Mouse (Mus musculus) neural tube, embryonic 15.5 days (tissue): ENCODE results near the gene Gm4952. TPM values are rescaled to one million over a fixed set of nuclear protein-coding genes. Genes with fewer than 3 reads are reported as not detected.

ENCODE experiments used
- ATAC-seq: fragments of 200-750 bp; cut with Nextera tagmentation; 2 replicates; pipeline ENCODE4 v1.8.0; 2017; ENCODE audit warnings: mild to moderate bottlenecking, moderate TSS enrichment, moderate library complexity; ENCODE audit not compliant: low FRiP score
- H3K27ac ChIP-seq: fragments of 300-500 bp; sonication (generic); replicated peaks from 2 replicates; pipeline ENCODE4 v1.5.1; 2015; ENCODE audit warnings: mild to moderate bottlenecking, inconsistent platforms
- H3K27me3 ChIP-seq: fragments of 300-500 bp; sonication (generic); replicated peaks from 2 replicates; pipeline ENCODE4 v1.6.1; 2015; ENCODE audit warnings: inconsistent platforms
- H3K36me3 ChIP-seq: fragments of 300-500 bp; sonication (generic); 2 replicates; pipeline ENCODE4 v1.6.1; 2015; ENCODE audit warnings: inconsistent platforms
- H3K4me1 ChIP-seq: fragments of 300-500 bp; sonication (generic); 2 replicates; pipeline ENCODE4 v1.6.1; 2015; ENCODE audit warnings: inconsistent platforms
- H3K4me2 ChIP-seq: fragments of 300-500 bp; sonication (generic); 2 replicates; pipeline ENCODE4 v1.6.1; 2015; ENCODE audit warnings: inconsistent platforms, mild to moderate bottlenecking, moderate library complexity
- H3K4me3 ChIP-seq: fragments of 300-500 bp; sonication (generic); replicated peaks from 2 replicates; pipeline ENCODE4 v1.5.1; 2015; ENCODE audit warnings: mild to moderate bottlenecking, inconsistent platforms
- H3K9ac ChIP-seq: fragments of 300-500 bp; sonication (generic); replicated peaks from 2 replicates; pipeline ENCODE4 v1.6.1; 2015; ENCODE audit warnings: mild to moderate bottlenecking, inconsistent platforms
- H3K9me3 ChIP-seq: fragments of 300-500 bp; sonication (generic); replicated peaks from 2 replicates; pipeline ENCODE4 v1.6.1; 2016; ENCODE audit warnings: inconsistent platforms
- WGBS: fragments of 180-500 bp; shearing (Covaris S2); methylation state at CpG from one replicate; pipeline ENCODE4 v1.1.7; 2015; ENCODE audit warnings: mixed read lengths; 5-methylcytosine and 5-hydroxymethylcytosine counted together
- polyA plus RNA-seq: library from polyadenylated mRNA; unstranded; fragments of >200 nt; fragmentation: Nextera tagmentation; extraction: Ambion mirVana; gene quantifications from 2 replicates; pipeline ENCODE4 v1.2.1, GENCODE M21; 2015

Gene Gm4952
- polyA plus RNA-seq, 1 experiment from 2014 or later, result 0.13 TPM

GRCm38 (mm10) chr19:12575107-12575506, 24.7 kb upstream of the Gm4952 start:
- peaks cover 8% of the 10 kb centered on the region for H3K4me1 ChIP-seq
- ATAC-seq, result no peak
- H3K9ac ChIP-seq, result no peak overlapping the region
- no peaks in the 10 kb centered on the region for H3K9me3 ChIP-seq
- no peak overlapping the region for H3K4me3 ChIP-seq
- WGBS, result 89% methylated on average over 7 of the region's 7 CpGs
- H3K27ac ChIP-seq, result no peak overlapping the region
- no peak overlapping the region for H3K4me2 ChIP-seq
- no peaks in the 10 kb centered on the region for H3K27me3 ChIP-seq
- H3K36me3 ChIP-seq, result no peaks in the 10 kb centered on the region

GRCm38 (mm10) chr19:12575514-12575913, 24.3 kb upstream of the Gm4952 start:
- Histone ChIP-seq H3K4me2 (no peak overlapping the region), H3K27ac (no peak overlapping the region), H3K9me3 (no peaks in the 10 kb centered on the region), H3K27me3 (no peaks in the 10 kb centered on the region), H3K36me3 (no peaks in the 10 kb centered on the region), H3K4me1 (peaks cover 8% of the 10 kb centered on the region), H3K4me3 (no peak overlapping the region), H3K9ac (no peak overlapping the region)
- WGBS, result 95% methylated on average over 2 of the region's 2 CpGs
- ATAC-seq, result no peak

GRCm38 (mm10) chr19:12576639-12577038, 23.1 kb upstream of the Gm4952 start:
- no peak for ATAC-seq
- H3K27ac ChIP-seq, result no peak overlapping the region
- H3K9me3 ChIP-seq, result no peaks in the 10 kb centered on the region
- no peaks in the 10 kb centered on the region for H3K36me3 ChIP-seq
- peaks cover 8% of the 10 kb centered on the region for H3K4me1 ChIP-seq
- no peak overlapping the region for H3K4me3 ChIP-seq
- H3K27me3 ChIP-seq, result no peaks in the 10 kb centered on the region
- 87% methylated on average over 2 of the region's 2 CpGs for WGBS
- no peak overlapping the region for H3K9ac ChIP-seq
- H3K4me2 ChIP-seq, result no peak overlapping the region

- H3K9ac ChIP-seq, result no peak overlapping the region
- no peak overlapping the region for H3K4me2 ChIP-seq
- no peak overlapping the region for H3K4me3 ChIP-seq
- no peaks in the 10 kb centered on the region for H3K27me3 ChIP-seq
- 85% methylated on average over 4 of the region's 4 CpGs for WGBS
- H3K9me3 ChIP-seq, result no peaks in the 10 kb centered on the region
- no peak overlapping the region for H3K27ac ChIP-seq
- H3K36me3 ChIP-seq, result no peaks in the 10 kb centered on the region
- no peaks in the 10 kb centered on the region for H3K4me1 ChIP-seq
- ATAC-seq, result no peak
Measured at GRCm38 (mm10) chr19:12585310-12585709, 14.5 kb upstream of the Gm4952 start.

GRCm38 (mm10) chr19:12591908-12592307, 7.9 kb upstream of the Gm4952 start:
- Histone ChIP-seq H3K9me3 (no peaks in the 10 kb centered on the region), H3K4me3 (no peak overlapping the region), H3K4me2 (no peak overlapping the region), H3K36me3 (no peaks in the 10 kb centered on the region), H3K4me1 (peaks cover 7% of the 10 kb centered on the region), H3K27me3 (no peaks in the 10 kb centered on the region), H3K9ac (no peak overlapping the region), H3K27ac (no peak overlapping the region)
- WGBS, result 9% methylated on average over 1 of the region's 1 CpGs
- ATAC-seq, result peak; percentile 32; the same call in 1 of the 2 replicates

- Histone ChIP-seq H3K4me2 (peak overlapping the region; percentile 91), H3K4me3 (peak overlapping the region; percentile 84), H3K36me3 (no peaks in the 10 kb centered on the region), H3K27me3 (no peaks in the 10 kb centered on the region), H3K27ac (no peak overlapping the region), H3K9me3 (no peaks in the 10 kb centered on the region), H3K4me1 (peaks cover 13% of the 10 kb centered on the region), H3K9ac (peak overlapping the region; percentile 86)
- no peak; the same call in 1 of the 2 replicates for ATAC-seq
- 51% methylated on average over 2 of the region's 2 CpGs for WGBS
Measured at GRCm38 (mm10) chr19:12595135-12595529, 4.6 kb upstream of the Gm4952 start.

GRCm38 (mm10) chr19:12595530-12596289, 4.1 kb upstream of the Gm4952 start:
- no peaks in the 10 kb centered on the region for H3K27me3 ChIP-seq
- peaks cover 13% of the 10 kb centered on the region for H3K4me1 ChIP-seq
- H3K27ac ChIP-seq, result peak overlapping the region; percentile 91
- no peaks in the 10 kb centered on the region for H3K36me3 ChIP-seq
- no peaks in the 10 kb centered on the region for H3K9me3 ChIP-seq
- peak overlapping the region; percentile 91 for H3K4me2 ChIP-seq
- H3K9ac ChIP-seq, result peak overlapping the region; percentile 86
- under 1% methylated on average over 49 of the region's 49 CpGs for WGBS
- ATAC-seq, result peak; percentile 95
- peak overlapping the region; percentile 84 for H3K4me3 ChIP-seq

GRCm38 (mm10) chr19:12596290-12597072, 3.3 kb upstream of the Gm4952 start:
- Histone ChIP-seq H3K27me3 (no peaks in the 10 kb centered on the region), H3K36me3 (no peaks in the 10 kb centered on the region), H3K9me3 (no peaks in the 10 kb centered on the region), H3K4me1 (peaks cover 13% of the 10 kb centered on the region), H3K9ac (peak overlapping the region; percentile 86), H3K4me2 (peak overlapping the region; percentile 91), H3K4me3 (peak overlapping the region; percentile 84), H3K27ac (peak overlapping the region; percentile 91)
- 16% methylated on average over 23 of the region's 23 CpGs for WGBS
- peak; percentile 76 for ATAC-seq

GRCm38 (mm10) chr19:12597073-12597405, 2.7 kb upstream of the Gm4952 start:
- Histone ChIP-seq H3K4me2 (peak overlapping the region; percentile 91), H3K27me3 (no peaks in the 10 kb centered on the region), H3K4me1 (peaks cover 13% of the 10 kb centered on the region), H3K36me3 (no peaks in the 10 kb centered on the region), H3K27ac (peak overlapping the region; percentile 91), H3K9ac (peak overlapping the region; percentile 86), H3K4me3 (peak overlapping the region; percentile 84), H3K9me3 (no peaks in the 10 kb centered on the region)
- 0 out of 2 replicates have a peak, but pooled peaks have one; percentile 14 for ATAC-seq
- WGBS, result 53% methylated on average over 3 of the region's 3 CpGs

GRCm38 (mm10) chr19:12598674-12599073, 1.1 kb upstream of the Gm4952 start:
- no peak overlapping the region for H3K4me3 ChIP-seq
- H3K27me3 ChIP-seq, result no peaks in the 10 kb centered on the region
- no peak overlapping the region for H3K27ac ChIP-seq
- no peaks in the 10 kb centered on the region for H3K9me3 ChIP-seq
- H3K4me1 ChIP-seq, result peaks cover 13% of the 10 kb centered on the region
- H3K9ac ChIP-seq, result no peak overlapping the region
- ATAC-seq, result no peak
- no peaks in the 10 kb centered on the region for H3K36me3 ChIP-seq
- H3K4me2 ChIP-seq, result no peak overlapping the region
- WGBS, result 79% methylated on average over 3 of the region's 3 CpGs

GRCm38 (mm10) chr19:12600684-12601480, 1.1 kb downstream of the Gm4952 start:
- Histone ChIP-seq H3K27me3 (no peaks in the 10 kb centered on the region), H3K4me3 (no peak overlapping the region)
- 21% methylated on average over 2 of the region's 2 CpGs for WGBS

More at GRCm38 (mm10) chr19:12600684-12601480, 1.1 kb downstream of the Gm4952 start:
- peaks cover 13% of the 10 kb centered on the region for H3K4me1 ChIP-seq
- no peak overlapping the region for H3K9ac ChIP-seq
- H3K27ac ChIP-seq, result no peak overlapping the region
- H3K4me2 ChIP-seq, result no peak overlapping the region
- ATAC-seq, result no peak
- no peaks in the 10 kb centered on the region for H3K36me3 ChIP-seq
- H3K9me3 ChIP-seq, result no peaks in the 10 kb centered on the region
